ENCODE assay signal across 26 mouse cellular contexts in genomic region chr6:86317066-86317465, GRCm38 (mm10). TPM values are rescaled to one million over a fixed set of nuclear protein-coding genes. Genes with fewer than 3 reads are reported as not detected.
A peak's percentile ranks its signal among the peaks of the same experiment; 100 is the strongest.
DNase-seq lines count a peak whose midpoint lies in the region; ATAC-seq lines count a peak whose summit lies in the region.
"Had no signal": no experiment of that assay in that cellular context is flagged by ENCODE, and none has a peak within 500 bp of the region (broad histone marks: within the 10 kb centered on the region; RNA-seq: fewer than 3 reads in every experiment).

No protein-coding gene starts in this region.

- no peak overlapping the region for H3K27ac ChIP-seq in hindbrain, embryonic 16.5 days (ENCODE audit: low read depth, low read length)
- H3K27ac ChIP-seq: forebrain, embryonic 13.5 days; heart, embryonic 15.5 days; hindbrain, embryonic 12.5 days; kidney, embryonic 15.5 days; liver, embryonic 13.5 days; midbrain, embryonic 10.5 days had no signal

- peak; percentile 24 for DNase-seq in adrenal gland, adult 8-10 months
- DNase-seq in adrenal gland, postnatal 25 days, result no peak
- DNase-seq in kidney, postnatal 4 days, result peak; percentile 38 to 57
- no peak for DNase-seq in kidney, postnatal 25 days
- DNase-seq in adrenal gland, postnatal 10 days, result peak; percentile 31
- peak; percentile 45 for DNase-seq in fibroblast of lung, adult 2 months (ENCODE audit: low read depth)
- DNase-seq in retina, postnatal 1 day, result no peak
- DNase-seq: cerebellum, adult 8-10 months; cerebellum, postnatal 25 days; gastrocnemius, postnatal 10 days; layer of hippocampus, adult 9-11 months; liver, embryonic 13.5 days; lung, adult 2 months; lung, postnatal 14 days; right cerebral cortex, adult 18-20 months; spleen, adult 18-20 months; thymus, adult 18-20 months; thymus, postnatal 25 days had no signal

- 54% methylated on average over 1 of the region's 1 CpGs for WGBS in hindbrain, embryonic 16.5 days

- no peaks in the 10 kb centered on the region for H3K4me1 ChIP-seq in hindbrain, embryonic 16.5 days (ENCODE audit: control insufficient read depth, insufficient read depth, low read depth, low read length)
- H3K4me1 ChIP-seq: forebrain, embryonic 13.5 days; heart, embryonic 15.5 days; hindbrain, embryonic 12.5 days; liver, embryonic 13.5 days; midbrain, embryonic 10.5 days had no signal

- H3K9me3 ChIP-seq in hindbrain, embryonic 16.5 days (ENCODE audit: control insufficient read depth, low read length), result no peaks in the 10 kb centered on the region
- H3K9me3 ChIP-seq: forebrain, embryonic 13.5 days; heart, embryonic 15.5 days; hindbrain, embryonic 12.5 days; kidney, embryonic 15.5 days; liver, embryonic 13.5 days; midbrain, embryonic 10.5 days had no signal

- ATAC-seq in hindbrain, embryonic 16.5 days, result no peak
- ATAC-seq: forebrain, embryonic 13.5 days; intestine, postnatal 0 days; midbrain, embryonic 16.5 days had no signal

- no peak overlapping the region for H3K4me3 ChIP-seq in hindbrain, embryonic 16.5 days (ENCODE audit: low read length)
- H3K4me3 ChIP-seq: forebrain, embryonic 13.5 days; heart, embryonic 15.5 days; hindbrain, embryonic 12.5 days; kidney, embryonic 15.5 days; liver, embryonic 13.5 days; midbrain, embryonic 10.5 days had no signal

- H3K4me2 ChIP-seq in hindbrain, embryonic 16.5 days (ENCODE audit: low read length), result no peak overlapping the region
- H3K4me2 ChIP-seq: forebrain, embryonic 13.5 days; heart, embryonic 15.5 days; hindbrain, embryonic 12.5 days; kidney, embryonic 15.5 days; liver, embryonic 13.5 days had no signal

- H3K36me3 ChIP-seq in hindbrain, embryonic 16.5 days (ENCODE audit: control insufficient read depth, insufficient read depth, low read length), result no peaks in the 10 kb centered on the region
- H3K36me3 ChIP-seq: heart, embryonic 15.5 days; hindbrain, embryonic 12.5 days; kidney, embryonic 15.5 days; liver, embryonic 13.5 days; midbrain, embryonic 10.5 days had no signal

- no peak overlapping the region for H3K9ac ChIP-seq in hindbrain, embryonic 16.5 days (ENCODE audit: low read depth, low read length)
- H3K9ac ChIP-seq: forebrain, embryonic 13.5 days; heart, embryonic 15.5 days; hindbrain, embryonic 12.5 days; kidney, embryonic 15.5 days; liver, embryonic 13.5 days had no signal

- H3K27me3 ChIP-seq in hindbrain, embryonic 16.5 days (replicated peaks; ENCODE audit: control insufficient read depth, insufficient read depth, low read length), result no peaks in the 10 kb centered on the region
- H3K27me3 ChIP-seq: forebrain, embryonic 13.5 days; heart, embryonic 15.5 days; hindbrain, embryonic 12.5 days; kidney, embryonic 15.5 days; liver, embryonic 13.5 days had no signal

RNA-seq across cellular contexts. Expression of gene Fam136a, which starts 48.4 kb away (rescaled TPM):
- total RNA-seq in adrenal gland, adult 8-10 months (2022), result 10 to 100 TPM; 47.5 to 96.0 (median 73.9) TPM
- 114 and 132 TPM in 2 replicates for total RNA-seq in adrenal gland, postnatal 25 days (2021)
- total RNA-seq in adrenal gland, postnatal 10 days (2021), result 10 to 100 TPM; 75.1 to 80.4 TPM
- polyA plus RNA-seq in hindbrain, embryonic 16.5 days (2015; fragmentation: Nextera tagmentation; extraction: Ambion mirVana), result 112 and 114 TPM in 2 replicates

RNA-seq across cellular contexts. Expression of gene Snrpg, which starts 54.0 kb away (rescaled TPM):
- total RNA-seq in adrenal gland, adult 8-10 months (2022), result 100 to 1,000 TPM; 115 to 403 (median 241) TPM
- 378 and 463 TPM in 2 replicates for total RNA-seq in adrenal gland, postnatal 25 days (2021)
- 100 to 1,000 TPM; 222 to 235 TPM for total RNA-seq in adrenal gland, postnatal 10 days (2021)
- 234 and 259 TPM in 2 replicates for polyA plus RNA-seq in hindbrain, embryonic 16.5 days (2015; fragmentation: Nextera tagmentation; extraction: Ambion mirVana)

Comparison
In these comparisons a context has a peak if more than half of its experiments do, and no peak if none do; other contexts are left out.
1. DNase-seq: peak in adrenal gland, adult 8-10 months (single experiment), kidney, postnatal 4 days (2 of 2), adrenal gland, postnatal 10 days (single experiment) and fibroblast of lung, adult 2 months (single experiment); none in adrenal gland, postnatal 25 days (single experiment), kidney, postnatal 25 days (0 of 2) and retina, postnatal 1 day (single experiment).